Comparison of ENCODE assay signal across 12 mouse cellular contexts in the genomic region with DNA sequence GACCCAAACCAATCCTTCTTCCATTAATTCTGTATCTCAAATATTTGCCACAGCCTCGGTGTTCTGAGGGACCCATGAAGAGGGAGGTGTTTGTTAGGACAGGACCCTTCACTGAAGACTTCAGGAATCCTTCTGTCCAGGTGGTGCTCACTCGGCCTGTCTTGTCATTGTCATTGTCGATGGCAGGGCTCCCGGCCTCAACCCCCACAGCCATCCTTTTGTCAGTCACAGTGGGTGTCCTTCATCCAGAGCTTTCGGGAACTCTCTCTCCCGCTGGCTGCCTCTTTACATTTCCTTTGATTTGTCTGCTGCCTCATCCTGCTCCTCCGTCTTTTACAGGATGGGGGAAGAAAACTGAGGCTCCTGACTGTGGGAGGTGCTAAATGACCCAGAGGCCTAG. TPM values are rescaled to one million over a fixed set of nuclear protein-coding genes. Genes with fewer than 3 reads are reported as not detected.
DNase-seq lines count a peak whose midpoint lies in the region; ATAC-seq and TF ChIP-seq lines count a peak whose summit lies in the region.
"Had no signal": no experiment of that assay in that cellular context is flagged by ENCODE, and none has a peak within 500 bp of the region (broad histone marks: within the 10 kb centered on the region; RNA-seq: fewer than 3 reads in every experiment).

No protein-coding gene starts in this region.

- no peak overlapping the region for H3K4me2 ChIP-seq in midbrain, embryonic 15.5 days
- H3K4me2 ChIP-seq: limb, embryonic 13.5 days had no signal

- no peaks in the 10 kb centered on the region for H3K9me3 ChIP-seq in midbrain, embryonic 10.5 days (replicated peaks)
- no peaks in the 10 kb centered on the region for H3K9me3 ChIP-seq in midbrain, embryonic 15.5 days
- H3K9me3 ChIP-seq: limb, embryonic 13.5 days had no signal

- ATAC-seq in midbrain, embryonic 15.5 days (replicated peaks): no peak
- ATAC-seq: liver, postnatal 0 days had no signal

- no peak overlapping the region for H3K4me3 ChIP-seq in midbrain, embryonic 10.5 days
- no peak overlapping the region for H3K4me3 ChIP-seq in midbrain, embryonic 15.5 days
- H3K4me3 ChIP-seq in layer of hippocampus, adult 2 months: no peak overlapping the region
- H3K4me3 ChIP-seq: left cerebral cortex, adult 2 months; limb, embryonic 13.5 days had no signal

- no peaks in the 10 kb centered on the region for H3K36me3 ChIP-seq in midbrain, embryonic 10.5 days
- no peaks in the 10 kb centered on the region for H3K36me3 ChIP-seq in midbrain, embryonic 15.5 days (replicated peaks)
- H3K36me3 ChIP-seq: G1E; limb, embryonic 13.5 days had no signal

- H3K27me3 ChIP-seq in midbrain, embryonic 10.5 days (ENCODE audit: low read depth, poor library complexity, severe bottlenecking): peaks cover 11% of the 10 kb centered on the region; the same call in 1 of the 2 replicates
- H3K27me3 ChIP-seq in midbrain, embryonic 15.5 days (replicated peaks): no peaks in the 10 kb centered on the region
- H3K27me3 ChIP-seq: limb, embryonic 13.5 days had no signal

- no peak for TF ChIP-seq CTCF in layer of hippocampus, adult 2 months (conservative IDR thresholded peaks at IDR 0.05)

- 2% methylated on average over 7 of the region's 7 CpGs for WGBS in midbrain, embryonic 10.5 days
- WGBS in midbrain, embryonic 15.5 days: 7% methylated on average over 7 of the region's 7 CpGs

- DNase-seq in cerebellum, adult 18-20 months: peak; percentile 65 to 67
- no peak for DNase-seq in cerebellum, adult 11 months
- peak; percentile 32 for DNase-seq in midbrain, embryonic 10.5 days (ENCODE audit: low spot score)
- peak; percentile 23 for DNase-seq in embryo, embryonic 10.5 days (ENCODE audit: low spot score)
- no peak for DNase-seq in layer of hippocampus, adult 2 months (ENCODE audit: low spot score in 2 of 2)
- no peak for DNase-seq in layer of hippocampus, postnatal 14 days (ENCODE audit: low spot score in 2 of 2)
- DNase-seq in thymus, postnatal 36 days: no peak
- DNase-seq: liver, postnatal 0 days had no signal

- peaks cover 42% of the 10 kb centered on the region for H3K4me1 ChIP-seq in midbrain, embryonic 10.5 days
- peaks cover 14% of the 10 kb centered on the region for H3K4me1 ChIP-seq in midbrain, embryonic 15.5 days

- H3K27ac ChIP-seq in midbrain, embryonic 10.5 days (replicated peaks): no peak overlapping the region; the same call in 1 of the 2 replicates
- no peak overlapping the region for H3K27ac ChIP-seq in midbrain, embryonic 15.5 days
- H3K27ac ChIP-seq in layer of hippocampus, adult 2 months: no peak overlapping the region
- H3K27ac ChIP-seq: left cerebral cortex, adult 2 months; limb, embryonic 13.5 days had no signal

- no peak overlapping the region for H3K9ac ChIP-seq in midbrain, embryonic 15.5 days
- H3K9ac ChIP-seq: limb, embryonic 13.5 days; liver, postnatal 0 days had no signal

RNA-seq across cellular contexts. Expression of gene Chn2, which starts 57.5 kb away (rescaled TPM):
- polyA plus RNA-seq in midbrain, embryonic 10.5 days (2016; fragmentation: Nextera tagmentation; extraction: Ambion mirVana): 17.3 and 20.0 TPM in 2 replicates
- 34.0 and 37.5 TPM in 2 replicates for polyA plus RNA-seq in midbrain, embryonic 15.5 days (2015; fragmentation: Nextera tagmentation; extraction: Ambion mirVana)
- total RNA-seq in layer of hippocampus, adult 2 months (2021): 10 to 100 TPM; 16.0 to 19.7 TPM
- 10 to 100 TPM; 28.5 to 33.4 TPM for total RNA-seq in layer of hippocampus, postnatal 14 days (2021)
- polyA plus RNA-seq: G1E had no signal

Comparison
In these comparisons a context has a peak if more than half of its experiments do, and no peak if none do; other contexts are left out.
1. DNase-seq: peak in cerebellum, adult 18-20 months (2 of 2), midbrain, embryonic 10.5 days (single experiment) and embryo, embryonic 10.5 days (single experiment); none in cerebellum, adult 11 months (single experiment), layer of hippocampus, adult 2 months (0 of 2), layer of hippocampus, postnatal 14 days (0 of 2) and thymus, postnatal 36 days (0 of 2).